Mouse (Mus musculus) mouse trophoblast stem cell (cell line): ENCODE measurements at regions not wholly inside any gene's neighbourhood (a gene's known extent, or its start where the extent isn't known, plus 50 kb on each side); places are given as distances from the start of the nearest gene placed in this dataset.

Source experiments
- in situ Hi-C, 2 experiments: fragments of 300-500 bp; cut with MseI, MboI; formaldehyde crosslinking; loops; 2 replicates in 1 of 2; 3 replicates in 1 of 2; pipeline ENCODE4 v1.15.1; 2025

- in situ Hi-C loops = no loop called here
Observed at GRCm38 (mm10) chrX:13014051-13014450, 57.2 kb upstream of the Usp9x start.

DNA sequence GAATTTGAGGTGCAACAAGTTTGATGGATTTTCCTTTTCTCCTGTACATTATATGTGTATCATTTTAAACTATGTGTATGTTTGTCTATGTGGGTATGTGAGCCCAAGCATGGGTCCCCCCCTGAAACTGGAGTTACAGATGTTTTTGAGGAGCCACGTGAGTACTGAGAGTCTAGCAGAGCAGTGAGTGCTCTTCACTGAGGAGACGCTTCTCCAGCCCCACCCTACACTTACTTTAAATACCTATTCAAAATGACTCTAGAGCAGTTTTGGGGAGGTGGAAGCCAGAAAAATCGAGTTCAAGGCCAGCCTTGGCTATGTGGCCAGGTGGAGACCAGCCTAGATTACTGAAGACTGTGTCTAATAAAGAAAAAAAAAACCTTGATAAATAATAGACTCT lies 58.2 kb upstream of the Usp9x start:
- in situ Hi-C loops = no loop called here

GRCm38 (mm10) chrX:12990777-12991176 lies 80.5 kb upstream of the Usp9x start:
- in situ Hi-C loops = no loop called here

DNA sequence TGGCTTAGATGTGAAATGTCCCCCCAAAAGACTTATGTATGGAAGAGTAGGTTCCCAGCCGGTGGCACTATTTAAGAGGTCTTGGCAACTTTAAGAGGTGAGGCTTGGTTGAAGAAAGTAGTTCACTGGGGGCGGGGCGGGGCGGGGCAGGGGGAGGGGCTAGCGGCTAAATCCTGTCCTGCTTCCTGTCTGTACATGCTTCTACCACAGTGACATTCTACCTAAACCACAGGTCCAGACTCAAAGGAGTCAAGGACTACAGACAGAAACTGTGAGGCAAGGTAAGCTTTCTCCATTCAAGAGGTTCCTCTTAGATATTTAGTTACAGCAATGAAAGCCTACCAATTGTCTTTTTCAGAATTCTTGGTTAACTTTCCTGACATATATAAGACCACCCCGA lies 93.6 kb upstream of the Usp9x start:
- in situ Hi-C loops = no loop called here

DNA sequence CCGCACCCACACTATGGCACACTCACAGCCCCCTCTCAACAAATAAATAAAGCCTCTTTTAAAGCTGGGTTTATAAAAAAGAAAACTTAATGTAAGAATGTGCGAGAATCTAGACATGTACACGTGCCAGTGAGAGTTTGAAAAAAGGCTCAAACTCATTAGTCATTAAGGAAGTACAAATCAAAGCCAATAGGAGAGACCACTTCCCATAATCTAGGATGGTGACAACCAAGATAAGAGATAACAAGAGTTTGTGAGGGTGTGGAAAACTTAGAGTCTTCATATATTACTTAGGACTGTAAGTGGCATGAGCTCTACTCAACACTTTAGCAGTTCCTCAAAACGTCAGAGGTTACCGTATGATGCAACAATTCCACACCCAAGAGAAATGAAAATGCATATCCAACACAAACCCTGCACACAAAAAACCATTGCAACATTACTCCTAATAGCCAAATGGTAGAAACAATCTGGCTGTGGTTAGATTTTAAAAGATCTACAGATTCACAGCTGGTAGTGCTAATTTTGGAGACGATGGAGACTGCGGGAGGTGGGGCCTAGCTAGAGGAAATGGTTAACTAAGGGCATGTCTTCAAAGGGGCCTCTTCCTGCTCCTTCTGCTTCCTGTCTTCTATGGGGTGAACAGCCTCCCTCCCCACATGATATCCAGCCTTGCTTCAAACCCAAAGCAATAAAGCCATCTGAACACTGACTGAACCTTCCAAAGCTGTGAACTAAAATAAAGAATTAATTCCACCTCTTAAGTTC lies 102.1 kb upstream of the Usp9x start:
- in situ Hi-C loops = no loop called here

DNA sequence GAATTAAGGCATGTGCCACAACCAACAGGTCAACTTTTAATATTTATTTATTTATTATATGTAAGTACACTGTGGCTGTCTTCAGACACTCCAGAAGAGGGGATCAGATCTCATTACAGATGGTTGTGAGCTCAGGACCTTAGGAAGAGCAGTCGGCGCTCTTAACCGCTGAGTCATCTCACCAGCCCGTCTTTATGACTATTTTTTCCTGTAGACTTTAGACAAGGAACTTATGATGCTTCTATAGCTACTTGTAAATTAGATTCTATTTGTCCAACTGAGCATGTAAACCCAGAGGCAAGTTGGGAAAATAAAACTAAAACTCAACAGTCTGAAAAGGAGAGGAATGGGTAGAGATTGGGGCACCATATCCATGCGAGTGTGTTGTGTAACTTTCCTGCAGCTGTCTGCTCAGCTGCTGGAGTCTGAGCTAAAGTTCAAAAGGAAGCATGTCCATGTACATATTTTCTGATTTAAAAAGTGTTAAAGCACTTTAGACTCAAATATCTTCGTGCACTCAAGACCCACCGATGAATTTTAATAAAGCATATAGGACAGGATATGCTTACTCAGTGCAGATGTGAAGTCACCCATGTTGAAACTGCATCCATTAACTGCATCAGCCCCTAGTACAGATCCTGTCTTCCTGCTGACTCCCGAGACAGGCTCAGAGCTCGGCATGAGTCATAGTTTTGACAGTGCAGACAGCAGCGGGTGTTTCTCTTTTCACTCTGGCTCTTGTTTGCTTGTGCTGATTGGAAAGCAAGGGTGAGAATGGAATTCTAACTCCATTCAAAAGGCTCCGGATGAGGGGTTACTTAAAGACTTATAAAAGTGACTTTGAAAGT lies 111.6 kb upstream of the Usp9x start:
- in situ Hi-C loops = no loop called here

DNA sequence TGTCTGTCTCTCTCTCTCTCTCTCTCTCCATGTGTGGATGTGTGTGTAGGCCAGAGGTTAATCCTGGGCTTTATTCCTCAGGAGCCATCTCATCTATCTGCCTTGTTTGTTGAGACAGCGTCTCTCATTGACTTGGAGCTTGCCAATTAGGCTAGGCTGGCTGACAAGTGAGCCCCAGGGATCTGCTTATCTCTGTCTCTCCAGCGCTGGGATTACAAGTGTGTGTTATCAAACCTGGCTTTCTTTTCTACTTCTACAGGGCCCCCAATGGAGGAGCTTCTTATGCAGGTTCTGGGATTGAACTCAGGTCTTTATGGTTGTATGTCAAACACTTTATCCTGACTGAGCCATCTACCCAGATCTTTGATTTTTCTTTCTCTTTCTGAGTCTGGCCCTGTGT lies 112.4 kb upstream of the Usp9x start:
- in situ Hi-C loops = no loop called here

- in situ Hi-C loops = no loop called here
Observed at GRCm38 (mm10) chrX:12950928-12951660, 120.2 kb upstream of the Usp9x start.

DNA sequence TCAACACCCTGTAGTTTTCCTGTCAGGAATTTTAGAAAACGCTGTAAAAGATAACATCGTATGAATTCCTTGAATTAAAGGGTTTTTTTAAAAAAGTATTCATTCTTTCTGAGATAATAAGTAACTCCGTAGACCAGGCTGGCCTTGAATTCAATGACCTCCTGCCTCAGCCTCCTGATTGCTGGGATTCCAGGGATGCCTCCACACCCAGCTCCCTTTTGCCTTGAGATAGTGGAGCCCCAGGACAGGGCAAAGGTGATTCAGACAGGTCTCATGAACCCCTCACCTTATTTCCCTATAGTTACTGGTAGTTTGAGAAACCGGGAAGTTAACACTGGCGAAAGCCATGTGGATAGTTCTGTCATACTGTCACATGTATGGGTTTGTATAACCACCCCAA lies 128.8 kb upstream of the Usp9x start:
- in situ Hi-C loops = no loop called here

GRCm38 (mm10) chrX:12936406-12937172 lies 134.7 kb upstream of the Usp9x start:
- in situ Hi-C loops = no loop called here

DNA sequence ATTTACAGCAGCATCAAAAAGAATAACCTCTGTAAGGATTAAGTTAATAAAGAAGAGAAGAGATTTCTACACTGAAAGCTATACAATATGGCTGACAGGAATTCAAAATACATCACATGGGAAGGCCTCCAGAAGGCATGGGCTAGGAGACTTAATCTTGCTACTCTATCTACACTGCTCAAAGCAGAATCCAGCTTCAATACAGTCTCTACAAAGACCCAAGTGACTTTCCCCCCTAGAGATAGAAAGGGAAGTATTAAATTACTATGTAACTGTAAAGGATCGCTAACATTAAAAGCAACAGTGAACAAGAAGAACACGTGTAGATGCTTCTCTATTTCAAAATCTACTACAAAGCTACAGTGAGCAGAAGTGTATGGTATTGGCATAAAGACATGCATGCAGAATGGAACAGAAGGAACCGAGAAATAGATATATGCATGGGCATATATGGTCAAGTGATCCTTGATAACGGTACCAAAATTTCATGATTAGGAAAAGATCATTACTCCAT lies 137.9 kb upstream of the Usp9x start:
- in situ Hi-C loops = no loop called here

- in situ Hi-C loops = no loop called here
Observed at GRCm38 (mm10) chrX:12930242-12930641, 141.1 kb upstream of the Usp9x start.

- in situ Hi-C loops = no loop called here
Observed at GRCm38 (mm10) chrX:12927797-12928589, 143.3 kb upstream of the Usp9x start.

- in situ Hi-C loops = no loop called here
Observed at GRCm38 (mm10) chrX:12924705-12925644, 146.3 kb upstream of the Usp9x start.

DNA sequence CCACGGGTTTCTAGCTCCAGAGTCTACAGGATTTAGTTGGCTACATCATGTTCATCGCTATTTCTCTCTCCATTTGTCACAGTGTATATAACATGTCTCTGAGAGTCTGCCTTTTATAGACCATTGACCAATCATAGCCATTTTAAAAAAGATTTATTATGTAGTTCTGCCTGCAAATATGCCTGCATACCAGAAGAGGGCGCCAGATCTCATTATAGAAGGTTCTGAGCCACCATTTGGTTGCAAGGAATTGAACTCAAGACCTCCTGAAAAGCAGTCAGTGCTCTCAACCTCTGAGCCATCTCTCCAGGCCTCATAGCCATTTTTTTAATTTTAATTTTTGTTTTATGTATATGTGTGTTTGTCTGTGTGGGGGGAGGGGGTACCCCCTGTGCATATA lies 151.7 kb upstream of the Usp9x start:
- in situ Hi-C loops = no loop called here

GRCm38 (mm10) chrX:12917105-12917504 lies 154.2 kb upstream of the Usp9x start:
- in situ Hi-C loops = no loop called here

- in situ Hi-C loops = no loop called here
Observed at GRCm38 (mm10) chrX:12916684-12917083, 154.6 kb upstream of the Usp9x start.

DNA sequence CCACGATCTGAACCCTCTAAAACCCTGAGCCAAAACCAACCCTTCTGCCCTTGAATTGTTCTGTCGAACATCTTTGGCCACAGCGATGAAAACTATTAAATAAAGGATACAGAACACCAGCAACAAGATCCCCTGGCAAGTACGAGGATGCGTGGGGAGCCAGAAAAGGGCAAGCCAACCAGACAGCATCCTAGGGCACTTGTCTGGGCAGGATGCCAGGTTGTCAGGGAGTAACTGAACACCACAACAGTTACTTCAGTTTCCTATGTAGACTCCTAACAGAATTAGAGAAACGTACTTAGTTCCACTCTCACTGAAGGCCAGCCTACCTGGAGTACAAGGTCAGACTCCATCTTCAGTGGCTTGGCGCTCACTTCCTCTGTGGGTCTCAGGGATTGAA lies 138.4 kb upstream of the Med14 start:
- in situ Hi-C loops = no loop called here

- in situ Hi-C loops = no loop called here
Observed at GRCm38 (mm10) chrX:12891468-12891867, 129.6 kb upstream of the Med14 start.

GRCm38 (mm10) chrX:12889482-12889808 lies 127.6 kb upstream of the Med14 start:
- in situ Hi-C loops = no loop called here
